Mouse (Mus musculus): ENCODE measurements around the gene Gm28635. TPM values are rescaled to one million over a fixed set of nuclear protein-coding genes. Genes with fewer than 3 reads are reported as not detected.

The Gm28635 gene
- polyA plus RNA-seq, 1 experiment from 2014 or later: not detected

DNA sequence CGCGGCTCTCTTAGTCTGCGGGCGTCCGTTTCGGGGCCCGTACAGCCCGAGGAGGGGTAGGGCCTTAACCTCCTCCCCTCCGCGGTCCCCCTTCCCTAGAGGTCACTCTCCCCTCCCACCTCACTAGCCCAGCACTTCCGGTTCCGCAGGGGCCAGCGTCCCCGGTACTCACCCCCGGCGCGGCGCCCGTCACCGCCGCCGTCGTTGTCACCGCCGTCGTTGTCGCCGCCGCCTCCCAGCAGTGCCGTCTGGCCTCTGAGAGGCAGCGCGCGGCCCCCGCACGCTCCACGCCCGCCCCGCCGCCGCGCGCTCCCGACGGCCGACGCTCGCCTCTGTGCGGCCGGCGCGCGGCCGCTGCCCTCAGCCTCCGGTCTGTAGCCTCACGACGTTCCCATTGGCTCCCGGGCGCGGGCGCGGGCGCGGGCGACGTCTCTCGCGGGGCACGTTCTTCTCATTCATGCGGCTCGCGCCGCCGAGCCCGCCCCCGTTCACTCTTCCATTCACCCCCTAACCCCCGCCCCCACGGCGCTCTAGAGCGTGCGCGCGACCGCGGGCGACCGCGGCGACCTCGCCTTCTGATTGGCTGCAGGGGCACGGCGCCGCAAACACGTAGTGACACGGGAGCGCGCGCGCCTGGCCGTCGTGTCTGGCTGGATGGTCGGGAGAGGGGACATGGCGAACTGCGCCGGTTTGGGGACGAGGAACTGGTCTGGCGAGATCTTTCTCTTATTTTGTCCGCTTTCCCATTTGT is 37.1 kb upstream of the Gm28635 start, which contains the start of gene Zdhhc5:
TSS of gene Zdhhc5 (minus strand) at position 370 of the 751 bp plus-strand sequence.
- WGBS: under 1% methylated on average over 82 of the region's 107 CpGs
- Histone ChIP-seq H3K9me3 (replicated peaks) (no peaks in the 10 kb centered on the region), H3K27ac (peak within 1 kb of the TSS; percentile 97), H3K4me1 (peaks cover 12% of the 10 kb centered on the region), H3K9ac (peak within 1 kb of the TSS; percentile 97), H3K4me2 (replicated peaks) (peak within 1 kb of the TSS; percentile 85), H3K4me3 (peak within 1 kb of the TSS; percentile 94), H3K36me3 (peaks cover 10% of the 10 kb centered on the region), H3K27me3 (no peaks in the 10 kb centered on the region)
- peak; percentile 98 for ATAC-seq (ENCODE audit: low FRiP score)

DNA sequence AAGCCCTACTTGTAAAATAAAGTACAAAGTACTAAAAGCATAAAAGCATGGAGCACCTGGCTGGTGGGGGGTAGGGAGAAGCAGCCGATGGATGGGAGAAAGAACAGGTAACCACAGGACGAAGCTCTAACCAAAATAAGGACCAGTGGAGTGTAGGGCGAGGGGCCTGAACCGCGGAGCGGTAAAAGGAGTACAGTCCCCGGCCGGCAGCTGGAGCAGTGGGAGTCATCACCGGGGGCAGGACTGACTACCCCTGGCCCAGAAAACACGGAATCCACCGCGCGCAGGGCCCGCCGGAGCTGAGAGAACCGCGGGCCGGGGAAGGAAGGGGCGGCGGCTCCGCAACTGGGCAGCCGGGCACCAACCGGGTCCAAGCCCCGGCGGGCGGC is 36.6 kb upstream of the Gm28635 start:
- Histone ChIP-seq H3K27ac (peak overlapping the region; percentile 97), H3K9ac (peak overlapping the region; percentile 97), H3K4me1 (peaks cover 12% of the 10 kb centered on the region), H3K4me3 (peak overlapping the region; percentile 94), H3K9me3 (replicated peaks) (no peaks in the 10 kb centered on the region), H3K4me2 (replicated peaks) (peak overlapping the region; percentile 85), H3K36me3 (peaks cover 11% of the 10 kb centered on the region), H3K27me3 (no peaks in the 10 kb centered on the region)
- under 1% methylated on average over 23 of the region's 26 CpGs for WGBS
- peak; percentile 36 for ATAC-seq (ENCODE audit: low FRiP score)

DNA sequence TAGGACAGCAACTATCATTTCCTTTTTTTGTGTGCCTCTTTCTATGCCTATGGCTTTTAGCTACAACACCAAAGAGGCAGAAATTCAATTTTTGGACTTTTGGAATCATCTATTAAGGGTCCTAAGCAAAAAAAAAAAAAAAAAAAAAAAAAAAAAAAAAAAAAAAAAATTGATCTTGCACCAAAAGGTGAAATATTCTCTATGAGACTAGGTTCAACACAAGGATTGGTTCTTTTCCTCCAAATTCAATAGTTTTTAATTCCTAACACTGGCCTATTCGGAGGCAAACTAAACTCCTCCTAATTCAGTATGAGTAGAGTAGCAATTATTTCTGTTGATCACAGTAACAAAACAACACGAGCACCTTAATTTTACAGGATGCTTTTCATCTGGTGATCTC is 34.1 kb upstream of the Gm28635 start:
- Histone ChIP-seq H3K9ac (no peak overlapping the region), H3K4me1 (peaks cover 16% of the 10 kb centered on the region), H3K4me3 (no peak overlapping the region), H3K27ac (no peak overlapping the region), H3K4me2 (replicated peaks) (no peak overlapping the region), H3K36me3 (peaks cover 23% of the 10 kb centered on the region), H3K9me3 (replicated peaks) (no peaks in the 10 kb centered on the region), H3K27me3 (no peaks in the 10 kb centered on the region)
- 91% methylated on average over 2 of the region's 2 CpGs for WGBS
- ATAC-seq (ENCODE audit: low FRiP score): no peak

DNA sequence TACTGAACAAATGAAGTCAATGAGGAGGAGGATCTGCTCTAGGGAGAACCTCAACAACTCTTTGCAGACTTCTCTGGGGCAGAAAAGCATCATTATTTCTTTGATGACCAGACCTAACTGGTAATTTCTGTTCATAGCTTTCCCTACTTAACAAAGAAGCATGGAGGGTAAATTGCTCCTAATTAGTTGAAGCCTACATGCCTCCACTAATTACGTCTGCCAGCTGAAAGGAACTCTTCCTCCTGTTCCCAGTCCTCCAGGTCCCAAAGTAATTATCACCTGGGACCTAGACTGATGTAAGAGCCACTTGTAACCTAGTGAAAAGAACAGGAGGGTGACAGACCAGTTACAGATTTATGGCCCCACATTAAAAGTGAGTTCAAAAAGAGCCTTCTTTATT is 29.7 kb upstream of the Gm28635 start:
- WGBS: 71% methylated on average over 1 of the region's 1 CpGs
- Histone ChIP-seq H3K4me1 (0 out of 2 replicates have a peak, but pooled peaks cover 3% of the 10 kb centered on the region), H3K27ac (no peak overlapping the region), H3K4me3 (no peak overlapping the region), H3K36me3 (peaks cover 39% of the 10 kb centered on the region), H3K9ac (no peak overlapping the region), H3K27me3 (no peaks in the 10 kb centered on the region), H3K4me2 (replicated peaks) (no peak overlapping the region), H3K9me3 (replicated peaks) (no peaks in the 10 kb centered on the region)
- ATAC-seq (ENCODE audit: low FRiP score): no peak

DNA sequence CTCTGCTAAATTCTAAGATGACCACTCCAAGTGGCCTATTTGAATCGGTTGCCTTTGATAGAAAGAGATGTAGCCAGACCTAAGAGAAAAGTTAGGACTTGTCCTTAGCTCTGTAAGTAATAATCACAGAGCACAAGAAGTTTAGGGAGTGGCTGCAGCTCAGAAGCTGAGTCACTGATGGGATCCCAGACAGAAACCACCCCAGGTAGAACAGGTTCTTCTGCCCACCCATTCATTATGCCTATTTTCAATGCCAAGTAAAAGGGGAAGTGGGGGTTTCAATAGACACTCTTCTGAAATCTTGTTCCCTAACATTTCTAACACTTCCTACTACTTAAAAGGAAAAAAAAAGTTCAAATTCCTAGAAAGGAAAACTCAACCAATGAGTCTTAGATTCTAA is 27.5 kb upstream of the Gm28635 start:
- Histone ChIP-seq H3K4me3 (no peak overlapping the region), H3K36me3 (peaks cover 38% of the 10 kb centered on the region), H3K27me3 (no peaks in the 10 kb centered on the region), H3K9ac (no peak overlapping the region), H3K4me2 (replicated peaks) (no peak overlapping the region), H3K9me3 (replicated peaks) (no peaks in the 10 kb centered on the region), H3K27ac (no peak overlapping the region), H3K4me1 (0 out of 2 replicates have a peak, but pooled peaks cover 3% of the 10 kb centered on the region)
- no peak for ATAC-seq (ENCODE audit: low FRiP score)
- 87% methylated on average over 1 of the region's 1 CpGs for WGBS

DNA sequence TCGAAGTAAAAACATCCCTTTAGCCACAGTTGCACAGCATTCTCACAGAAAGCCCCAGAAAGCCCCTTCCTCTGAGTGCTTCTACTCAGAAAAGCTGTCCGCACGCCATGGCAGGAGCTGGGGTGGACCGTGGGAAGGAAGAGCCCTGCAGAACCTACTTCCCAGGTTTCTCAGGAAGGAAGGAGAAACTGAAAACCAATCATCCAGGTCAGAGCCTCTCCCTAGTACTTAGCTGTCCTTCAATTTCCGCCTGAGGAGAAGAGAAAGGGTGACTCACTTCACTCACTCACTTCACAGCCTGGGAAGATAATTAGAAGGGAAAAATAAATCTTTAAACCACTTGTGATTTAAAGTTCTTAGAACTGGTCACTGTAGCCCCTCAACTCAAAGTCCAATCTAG is 26.5 kb upstream of the Gm28635 start:
- Histone ChIP-seq H3K27ac (no peak overlapping the region), H3K4me3 (no peak overlapping the region), H3K9me3 (replicated peaks) (no peaks in the 10 kb centered on the region), H3K36me3 (peaks cover 36% of the 10 kb centered on the region), H3K9ac (no peak overlapping the region), H3K4me2 (replicated peaks) (no peak overlapping the region), H3K27me3 (no peaks in the 10 kb centered on the region), H3K4me1 (0 out of 2 replicates have a peak, but pooled peaks cover 3% of the 10 kb centered on the region)
- no peak for ATAC-seq (ENCODE audit: low FRiP score)
- WGBS: 88% methylated on average over 5 of the region's 5 CpGs

DNA sequence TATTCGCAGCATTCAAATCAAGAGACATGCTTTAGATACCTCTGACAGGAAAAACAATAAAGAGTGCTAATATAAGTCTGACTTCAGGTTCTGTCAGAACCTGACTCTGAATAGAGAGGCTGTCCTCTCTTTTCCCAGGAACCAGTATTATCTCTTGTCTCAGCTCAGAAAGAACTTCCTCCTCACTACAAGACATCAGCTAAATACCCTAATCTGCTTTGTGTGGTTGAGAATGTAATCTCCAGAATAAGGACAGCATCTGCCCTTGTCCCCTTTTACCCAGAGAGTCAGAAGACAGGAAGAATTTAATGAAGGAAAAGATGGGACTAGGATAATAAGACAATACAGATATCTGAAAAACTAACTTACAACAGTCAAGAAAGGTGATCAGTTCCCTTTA is 25.7 kb upstream of the Gm28635 start:
- Histone ChIP-seq H3K27me3 (no peaks in the 10 kb centered on the region), H3K4me3 (no peak overlapping the region), H3K27ac (no peak overlapping the region), H3K4me2 (replicated peaks) (no peak overlapping the region), H3K9ac (no peak overlapping the region), H3K36me3 (peaks cover 39% of the 10 kb centered on the region), H3K4me1 (0 out of 2 replicates have a peak, but pooled peaks cover 3% of the 10 kb centered on the region), H3K9me3 (replicated peaks) (no peaks in the 10 kb centered on the region)
- ATAC-seq (ENCODE audit: low FRiP score): no peak
- WGBS: 97% methylated on average over 1 of the region's 1 CpGs

DNA sequence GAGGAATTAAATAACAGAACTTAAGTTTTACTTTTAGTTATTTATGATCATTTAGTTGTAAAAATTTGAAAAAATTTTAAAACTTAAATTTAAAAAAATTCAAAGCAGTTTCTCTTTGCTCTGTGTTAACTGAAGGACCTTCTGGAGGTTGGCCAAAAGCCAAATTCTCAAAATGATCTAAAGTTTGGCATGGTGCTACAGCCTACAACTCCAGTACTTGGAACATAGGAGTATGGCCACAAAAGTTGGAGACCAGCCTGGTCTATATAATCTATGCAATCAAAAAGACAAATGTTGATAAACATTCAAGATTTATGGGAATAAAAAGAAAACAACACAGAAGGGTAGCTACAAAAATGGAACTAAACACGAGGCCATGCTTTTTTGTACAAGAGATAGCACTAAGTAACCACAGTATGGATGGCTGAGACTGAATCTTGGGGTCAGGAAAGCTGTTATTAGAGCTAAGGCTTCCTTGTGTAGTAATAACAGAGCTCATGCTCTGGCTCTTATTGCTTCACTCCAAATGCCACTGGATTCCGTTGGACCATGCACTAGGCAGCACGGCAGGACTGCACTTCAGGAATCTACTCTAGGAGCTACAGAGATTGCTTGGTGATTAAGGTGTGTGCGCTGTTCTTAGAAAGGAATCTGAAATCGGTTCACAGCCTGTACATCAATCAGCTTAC is 17.3 kb upstream of the Gm28635 start:
- no peaks in the 10 kb centered on the region for H3K4me1 ChIP-seq
- no peak overlapping the region for H3K4me3 ChIP-seq
- no peaks in the 10 kb centered on the region for H3K27me3 ChIP-seq
- peaks cover 60% of the 10 kb centered on the region for H3K36me3 ChIP-seq
- no peak overlapping the region for H3K27ac ChIP-seq
- ATAC-seq (ENCODE audit: low FRiP score): no peak
- H3K9me3 ChIP-seq (replicated peaks): no peaks in the 10 kb centered on the region
- WGBS: 97% methylated on average over 5 of the region's 5 CpGs
- no peak overlapping the region for H3K4me2 ChIP-seq (replicated peaks)
- H3K9ac ChIP-seq: no peak overlapping the region

DNA sequence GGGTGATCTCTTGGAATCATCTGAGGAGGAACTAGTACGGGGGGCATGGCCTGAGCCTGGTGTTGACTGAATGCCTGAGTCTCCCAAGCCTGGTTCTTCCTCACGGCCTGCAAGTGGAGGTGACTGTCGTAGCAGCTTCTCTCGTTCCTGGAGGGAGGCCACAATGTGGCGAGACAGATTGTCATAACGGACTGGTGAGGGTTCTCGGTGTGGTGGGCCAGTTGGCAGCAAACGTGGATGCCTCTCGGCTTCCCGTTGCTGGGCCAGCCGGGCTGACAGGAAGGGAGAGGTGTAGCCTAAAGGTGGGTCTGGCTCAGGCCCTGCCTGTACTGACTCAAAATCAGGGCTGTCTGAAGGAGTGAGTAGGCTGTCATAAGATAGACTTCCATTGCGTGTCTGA is 12.2 kb upstream of the Gm28635 start:
- no peaks in the 10 kb centered on the region for H3K9me3 ChIP-seq (replicated peaks)
- 92% methylated on average over 12 of the region's 12 CpGs for WGBS
- no peaks in the 10 kb centered on the region for H3K4me1 ChIP-seq
- H3K4me3 ChIP-seq: no peak overlapping the region
- no peak overlapping the region for H3K9ac ChIP-seq
- H3K4me2 ChIP-seq (replicated peaks): no peak overlapping the region
- H3K36me3 ChIP-seq: peaks cover 86% of the 10 kb centered on the region
- H3K27ac ChIP-seq: no peak overlapping the region
- no peaks in the 10 kb centered on the region for H3K27me3 ChIP-seq
- ATAC-seq (ENCODE audit: low FRiP score): no peak

DNA sequence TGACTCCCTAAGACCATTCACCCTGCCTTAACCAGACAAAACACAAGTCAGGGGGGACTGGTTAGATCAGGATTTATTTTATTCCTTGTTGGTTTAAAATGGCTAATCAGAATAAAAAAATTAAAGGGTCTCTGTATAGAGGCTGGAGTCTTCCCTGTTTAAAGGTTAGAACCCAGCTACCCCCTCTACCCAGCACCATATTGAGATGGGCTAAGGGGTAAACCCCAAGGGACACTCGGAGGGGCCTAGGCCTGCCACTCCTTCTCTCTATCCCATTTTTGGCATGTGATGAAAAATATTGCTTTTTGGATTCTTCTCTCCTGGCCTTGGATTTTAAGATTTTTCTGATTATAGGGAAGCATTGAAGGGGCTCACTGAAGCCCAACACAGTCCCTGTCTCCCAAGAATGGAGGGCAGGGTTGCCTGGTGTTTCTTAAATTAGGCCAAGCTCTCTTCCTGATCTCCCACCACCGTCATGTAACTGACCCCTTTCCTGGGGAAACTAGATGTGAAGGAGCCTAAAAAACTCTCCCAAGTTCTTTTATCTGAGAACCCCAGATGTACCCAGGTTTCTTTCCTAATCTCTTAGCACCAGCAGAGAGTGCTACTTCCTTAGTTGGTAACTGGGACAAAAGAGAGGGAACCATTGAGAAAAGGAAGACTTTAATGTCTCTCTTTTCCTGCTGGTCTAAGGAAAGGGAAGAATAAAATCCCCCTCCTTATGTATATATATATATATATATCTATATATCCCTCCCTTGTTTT is 10.4 kb upstream of the Gm28635 start:
- ATAC-seq (ENCODE audit: low FRiP score): no peak
- no peak overlapping the region for H3K4me3 ChIP-seq
- no peaks in the 10 kb centered on the region for H3K4me1 ChIP-seq
- WGBS: 83% methylated on average over 2 of the region's 2 CpGs
- no peaks in the 10 kb centered on the region for H3K9me3 ChIP-seq (replicated peaks)
- no peak overlapping the region for H3K9ac ChIP-seq
- no peaks in the 10 kb centered on the region for H3K27me3 ChIP-seq
- H3K4me2 ChIP-seq (replicated peaks): no peak overlapping the region
- H3K27ac ChIP-seq: no peak overlapping the region
- peaks cover 83% of the 10 kb centered on the region for H3K36me3 ChIP-seq

DNA sequence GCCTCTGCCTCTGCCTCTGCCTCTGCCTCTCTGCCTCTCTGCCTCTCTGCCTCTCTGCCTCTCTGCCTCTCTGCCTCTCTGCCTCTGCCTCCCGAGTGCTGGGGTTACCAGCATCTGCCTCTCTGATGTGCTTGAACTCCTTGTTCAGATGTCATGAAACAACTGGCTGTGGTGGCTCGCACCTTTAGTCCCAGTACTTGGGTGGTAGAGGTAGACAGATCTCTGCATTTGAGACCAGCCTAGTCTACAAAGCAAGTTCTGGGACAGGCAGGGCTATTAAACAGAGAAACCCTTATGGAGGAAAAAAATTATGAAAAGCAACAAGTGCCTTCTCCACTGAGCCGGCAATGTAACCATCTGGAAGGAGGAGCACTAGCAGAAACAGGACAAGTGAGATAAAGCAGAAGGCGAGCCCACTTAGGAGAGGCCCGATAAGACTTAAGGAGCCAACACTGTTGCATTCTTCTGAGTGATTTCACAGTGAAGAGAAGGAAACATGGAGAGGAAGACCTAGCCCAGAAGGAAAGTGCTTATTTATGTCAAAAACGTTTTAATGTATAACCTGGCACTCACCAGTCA is 4.9 kb upstream of the Gm28635 start:
- no peak overlapping the region for H3K4me3 ChIP-seq
- H3K4me1 ChIP-seq: peaks cover 10% of the 10 kb centered on the region
- no peaks in the 10 kb centered on the region for H3K27me3 ChIP-seq
- no peak for ATAC-seq (ENCODE audit: low FRiP score)
- H3K9ac ChIP-seq: no peak overlapping the region
- peaks cover 39% of the 10 kb centered on the region for H3K36me3 ChIP-seq
- no peak overlapping the region for H3K4me2 ChIP-seq (replicated peaks)
- 87% methylated on average over 6 of the region's 6 CpGs for WGBS
- no peaks in the 10 kb centered on the region for H3K9me3 ChIP-seq (replicated peaks)
- no peak overlapping the region for H3K27ac ChIP-seq

DNA sequence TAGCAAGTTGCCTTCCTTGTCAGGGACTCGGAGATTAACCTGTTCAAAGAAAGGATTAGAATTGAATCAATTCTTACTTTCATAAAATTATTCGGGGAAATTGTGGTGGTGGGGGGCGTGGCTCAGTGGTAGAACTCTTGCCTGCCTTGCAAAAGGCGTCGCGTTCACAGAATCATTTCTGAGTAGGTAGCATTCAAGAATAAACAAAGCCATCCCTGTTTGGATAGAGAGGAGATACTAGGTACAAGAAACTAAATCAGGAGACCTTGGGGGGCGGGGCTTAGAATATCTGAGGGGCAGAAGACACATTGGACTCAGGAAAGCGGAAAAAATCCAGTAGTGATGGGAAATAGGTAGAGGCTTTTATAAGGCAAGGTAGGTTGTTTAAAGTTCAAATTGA is 1.2 kb upstream of the Gm28635 start, which contains the start of gene Tmx2:
TSS of gene Tmx2 (minus strand) at position 125 of the 400 bp plus-strand sequence.
- peaks cover 26% of the 10 kb centered on the region for H3K36me3 ChIP-seq
- H3K4me3 ChIP-seq: peak within 1 kb of the TSS; percentile 93

More for the DNA sequence above, 1.2 kb upstream of the Gm28635 start, which contains the start of gene Tmx2:
- WGBS: 21% methylated on average over 8 of the region's 8 CpGs
- Histone ChIP-seq H3K9ac (peak within 1 kb of the TSS; percentile 88), H3K27ac (peak within 1 kb of the TSS; percentile 81), H3K27me3 (no peaks in the 10 kb centered on the region), H3K4me1 (peaks cover 17% of the 10 kb centered on the region), H3K4me2 (replicated peaks) (peak within 1 kb of the TSS; percentile 83), H3K9me3 (replicated peaks) (no peaks in the 10 kb centered on the region)
- no peak for ATAC-seq (ENCODE audit: low FRiP score)

Measured in hindbrain, embryonic 12.5 days (tissue).